Mouse (Mus musculus) cortical plate, adult 2 months (tissue): ENCODE data around the gene Olfr1093.

Source experiments
- CTCF ChIP-seq: fragments of 200-500 bp; IDR thresholded peaks from 2 replicates; pipeline ENCODE4 v1.5.1; 2011; ENCODE audit warnings: mild to moderate bottlenecking, control low read depth, low read length; ENCODE audit not compliant: insufficient read depth; ENCODE audit errors: extremely low read depth
- POLR2A ChIP-seq: fragments of 200-500 bp; IDR thresholded peaks from 2 replicates; pipeline ENCODE4 v1.6.1; 2011; ENCODE audit warnings: mild to moderate bottlenecking, low read length, control low read depth; ENCODE audit not compliant: insufficient read depth; ENCODE audit errors: extremely low read depth

- no peak for TF ChIP-seq POLR2A
- no peak for TF ChIP-seq CTCF
Measured at GRCm38 (mm10) chr2:86824363-86824762, 42.1 kb downstream of the Olfr1093 start, which contains the start of gene Olfr1094.
